Mouse (Mus musculus) heart, adult 18-20 months (tissue): ENCODE results near the gene Cant1. TPM values are rescaled to one million over a fixed set of nuclear protein-coding genes. Genes with fewer than 3 reads are reported as not detected.
"Not testable (repeated sequence)": the region's sequence is repeated elsewhere in the genome, so short reads cannot be mapped to it uniquely, and the experiment has no call there.

Experiments used
- DNase-seq, 2 experiments: peaks; one replicate each; pipeline ENCODE4 v3.0.0; 2021 to 2022; ENCODE audit warnings: mixed read lengths in 1 of 2
- total RNA-seq, 2 experiments: library from RNA; stranded (reverse); gene quantifications; 2 replicates each; pipeline ENCODE4 v1.2.3; 2021

Gene Cant1
- total RNA-seq, 2 experiments from 2014 or later, result 17.5 to 18.6 TPM

GRCm38 (mm10) chr11:118407318-118407910 is 11.5 kb downstream of the Cant1 start:
- DNase-seq, result peak in 1 of 2 experiments; percentile 73

- no peak for DNase-seq
These were observed 12.4 kb downstream of the Cant1 start for GRCm38 (mm10) chr11:118406521-118406920.

DNA sequence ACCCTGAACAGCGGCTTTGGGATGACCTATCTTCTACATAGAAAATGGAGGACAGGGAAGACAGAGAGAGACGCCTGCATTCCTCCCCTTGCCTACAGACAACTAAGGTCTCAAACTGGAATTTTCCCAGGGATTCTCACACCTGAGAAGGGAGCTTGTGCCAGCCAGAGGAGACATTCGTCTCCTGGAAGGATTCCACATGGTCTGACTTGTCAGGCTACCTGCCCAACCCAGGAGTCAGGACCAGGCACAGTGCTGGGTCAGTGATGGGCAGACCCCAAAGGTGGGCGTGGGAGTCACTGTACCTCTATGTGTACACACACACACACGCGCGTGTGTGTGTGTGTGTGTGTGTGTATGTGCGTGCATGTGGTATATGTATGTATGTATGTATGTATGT is 13.6 kb downstream of the Cant1 start:
- DNase-seq, result no peak

DNA sequence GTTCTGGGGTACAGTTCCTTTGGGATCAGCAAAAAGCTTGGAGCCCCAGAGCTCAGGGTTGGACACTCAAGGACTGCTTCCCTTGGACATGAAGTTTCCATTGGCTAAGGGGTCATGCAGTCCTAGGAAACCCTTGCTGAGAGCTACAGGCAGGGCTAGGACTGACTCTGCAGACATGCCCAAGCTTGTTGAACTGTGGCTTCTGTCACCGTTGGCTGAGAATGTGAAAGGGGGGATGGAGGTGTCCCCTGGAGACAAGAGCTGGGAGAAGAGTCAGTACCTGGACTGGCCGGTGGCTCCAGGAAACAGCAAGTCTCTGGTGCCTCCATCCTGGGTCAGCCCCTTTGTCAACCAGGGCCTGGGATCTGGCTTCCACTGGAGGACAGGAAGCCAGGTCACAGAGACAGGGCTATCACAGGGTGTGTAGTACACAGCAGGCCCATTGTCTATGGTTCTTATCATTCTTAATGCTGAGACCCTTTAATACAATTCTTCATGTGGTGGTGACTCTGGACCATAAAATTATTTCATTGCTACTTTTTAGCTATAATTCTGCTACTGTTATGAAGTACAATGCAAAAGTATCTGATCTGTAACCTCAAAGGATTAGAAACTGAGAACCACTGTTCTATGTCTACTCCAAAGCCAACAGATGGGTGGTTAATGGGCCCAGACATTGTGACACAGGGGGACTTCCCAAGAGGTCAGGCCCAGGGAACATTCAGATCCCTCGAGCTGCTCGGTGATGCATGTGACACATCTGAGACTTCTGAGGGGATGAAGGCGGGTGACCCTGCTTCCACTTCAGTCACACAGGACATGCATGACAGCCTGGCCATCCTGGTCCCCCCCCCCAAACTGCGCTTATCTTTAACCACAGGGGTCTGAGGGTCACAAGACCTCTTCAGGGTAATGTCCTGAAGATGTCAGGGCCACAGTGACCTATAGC is 14.7 kb downstream of the Cant1 start:
- DNase-seq, result no peak

GRCm38 (mm10) chr11:118403183-118403582 is 15.7 kb downstream of the Cant1 start:
- no peak for DNase-seq

- DNase-seq, result peak; percentile 76 to 86
These were observed 17.1 kb downstream of the Cant1 start, which contains the start of gene Lgals3bp for GRCm38 (mm10) chr11:118401760-118402280. TSS of gene Lgals3bp (minus strand) at chr11:118402092.

GRCm38 (mm10) chr11:118401195-118401594 is 17.7 kb downstream of the Cant1 start:
- no peak for DNase-seq

DNA sequence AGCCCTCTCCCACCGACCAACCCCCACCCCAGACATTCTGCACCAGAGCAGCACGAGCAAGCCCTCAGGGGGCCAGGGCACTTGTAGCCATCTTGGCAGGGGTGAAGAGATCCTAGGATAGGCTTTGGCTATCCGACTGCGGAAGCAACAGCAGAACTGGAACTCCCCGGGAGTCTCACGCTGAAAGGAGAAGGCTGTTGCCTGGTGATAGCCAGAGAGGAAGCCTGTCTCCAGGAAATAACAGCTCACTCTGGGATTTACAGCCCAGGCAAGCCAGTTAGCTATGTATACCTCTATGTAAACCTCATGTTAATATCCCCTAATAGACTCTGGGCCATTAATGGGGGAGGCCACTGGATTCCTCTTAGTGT is 18.3 kb downstream of the Cant1 start:
- peak; percentile 54 to 75 for DNase-seq

DNA sequence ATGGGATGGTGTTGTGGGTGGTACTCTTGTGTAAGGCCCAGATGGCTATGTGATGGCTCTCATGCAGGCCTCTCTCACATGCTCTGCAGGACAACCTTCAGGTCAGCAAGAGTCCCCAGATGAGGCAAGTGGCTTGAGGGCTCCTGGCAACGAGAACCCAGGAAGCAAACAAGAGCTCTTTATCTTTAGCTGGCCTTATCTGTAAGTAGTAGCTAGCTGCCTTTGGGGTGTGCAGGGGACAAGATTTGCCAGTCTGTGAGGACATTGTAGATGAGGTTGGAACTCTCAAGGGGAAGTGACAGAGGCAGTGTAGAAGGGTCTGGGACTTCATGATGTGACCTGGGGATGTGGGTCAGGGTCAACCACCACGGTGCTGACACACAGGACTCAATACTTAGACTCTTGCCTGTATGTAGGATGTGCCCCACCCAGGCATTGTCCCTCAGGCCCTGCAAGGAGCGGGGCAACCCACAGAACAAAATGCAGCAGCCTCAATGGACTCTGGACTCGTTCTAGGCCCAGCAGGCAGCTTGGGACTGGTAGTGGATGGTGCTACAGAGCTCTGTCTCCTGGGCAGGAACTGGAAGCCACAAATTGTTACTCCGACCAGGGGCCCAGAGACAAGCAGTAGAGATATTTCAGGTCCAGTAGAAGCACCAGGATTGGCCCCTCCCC is 18.9 kb downstream of the Cant1 start:
- DNase-seq, result no peak

- DNase-seq, result no peak
These were observed 20.9 kb downstream of the Cant1 start for GRCm38 (mm10) chr11:118397806-118398530.

DNA sequence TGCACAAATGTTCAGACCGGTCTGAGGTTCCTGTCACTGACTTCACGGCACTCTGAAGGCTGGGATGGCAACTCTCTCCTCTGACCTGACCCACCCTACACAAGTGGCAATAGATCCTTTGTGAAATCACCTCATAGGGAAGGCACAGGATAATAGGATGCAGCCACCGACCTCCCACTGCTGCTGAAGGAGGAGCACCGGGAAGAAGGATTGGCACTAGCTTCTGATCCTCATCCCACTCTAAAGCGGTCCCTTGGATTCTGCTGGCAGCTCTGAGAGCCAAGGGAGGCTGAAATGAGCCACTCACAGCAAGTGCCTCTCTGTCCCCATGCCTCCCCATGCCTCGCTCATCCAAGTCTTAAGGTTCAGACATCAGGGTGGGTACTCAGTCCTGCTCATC is 24.3 kb downstream of the Cant1 start:
- no peak for DNase-seq

DNA sequence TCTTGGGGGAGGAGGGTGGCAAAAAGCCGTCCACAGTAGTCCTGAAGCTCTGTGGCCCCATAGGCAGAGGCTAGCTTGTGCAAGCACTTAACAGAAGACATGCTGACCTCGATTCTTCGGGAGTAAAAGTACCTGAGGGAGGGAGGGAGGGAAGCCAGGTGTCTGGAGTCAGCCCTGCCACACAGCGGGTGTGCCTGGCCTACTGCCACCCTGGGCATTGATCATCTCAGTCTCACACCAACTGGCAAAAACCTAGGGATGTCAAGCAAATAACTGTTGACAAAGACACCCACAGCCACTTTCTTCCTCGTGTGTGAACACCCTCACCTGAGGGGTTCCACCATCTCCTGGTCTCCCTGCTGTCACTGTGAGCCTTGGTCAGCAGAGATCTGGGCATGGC is 24.9 kb downstream of the Cant1 start:
- DNase-seq, result no peak

DNA sequence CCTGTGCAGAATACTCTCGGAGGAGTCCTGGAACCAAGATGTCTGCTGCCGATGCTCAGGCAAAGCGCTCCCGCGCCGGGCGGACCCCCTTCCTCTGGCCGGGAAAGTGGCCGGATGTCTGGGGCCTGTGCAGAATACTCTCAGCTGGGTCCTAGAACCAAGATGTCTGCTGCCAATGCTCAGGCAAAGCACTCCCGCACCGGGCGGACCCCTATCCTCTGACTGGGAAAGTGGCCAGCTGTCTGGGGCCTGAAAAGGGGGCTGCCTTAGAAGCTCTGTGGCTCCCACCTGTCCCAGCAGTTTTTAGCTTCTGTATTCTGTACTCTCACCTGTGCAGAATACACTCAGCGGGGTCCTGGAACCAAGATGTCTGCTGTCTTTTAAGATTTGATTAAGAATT is 31.1 kb downstream of the Cant1 start:
- not testable (repeated sequence) for DNase-seq

- peak; percentile 88 to 97 for DNase-seq
These were observed 39.5 kb downstream of the Cant1 start for GRCm38 (mm10) chr11:118379251-118380009.

- no peak for DNase-seq
These were observed 40.2 kb downstream of the Cant1 start for GRCm38 (mm10) chr11:118378656-118379055.

DNA sequence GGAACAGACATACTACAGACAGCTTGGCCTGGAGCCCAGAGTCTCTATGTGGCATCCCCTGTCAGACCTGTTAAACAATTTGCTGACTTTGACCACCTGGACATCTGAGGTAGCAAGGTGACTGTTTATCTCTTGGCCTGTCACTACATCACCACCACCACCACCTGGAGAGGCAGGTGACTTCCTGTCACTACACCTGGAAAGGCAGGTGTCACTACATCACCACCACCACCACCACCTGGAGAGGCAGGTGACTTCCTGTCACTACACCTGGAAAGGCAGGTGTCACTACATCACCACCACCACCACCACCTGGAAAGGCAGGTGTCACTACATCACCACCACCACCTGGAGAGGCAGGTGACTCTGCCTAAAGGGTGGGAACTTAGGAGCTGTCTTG is 42.6 kb downstream of the Cant1 start:
- not testable (repeated sequence) for DNase-seq

DNA sequence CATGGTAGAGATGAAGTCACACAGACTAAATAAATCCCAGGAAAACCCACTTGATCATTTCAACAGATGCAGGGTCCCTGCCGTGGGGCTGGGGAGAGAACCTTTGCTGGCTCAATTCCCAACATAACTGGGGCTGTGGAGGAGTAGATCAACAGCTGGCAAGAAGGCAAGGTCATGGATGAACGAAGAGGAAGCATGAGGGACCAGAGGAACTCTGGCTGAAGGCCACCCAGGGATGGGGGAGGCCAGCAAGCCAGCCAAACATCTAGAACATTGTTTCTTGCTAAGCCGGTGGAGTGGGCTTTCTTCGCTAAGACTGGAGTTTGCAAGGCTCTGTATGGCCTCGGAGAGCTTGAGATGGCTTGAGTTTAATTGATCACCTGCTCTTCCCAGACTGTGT is 43.0 kb downstream of the Cant1 start:
- no peak for DNase-seq

DNA sequence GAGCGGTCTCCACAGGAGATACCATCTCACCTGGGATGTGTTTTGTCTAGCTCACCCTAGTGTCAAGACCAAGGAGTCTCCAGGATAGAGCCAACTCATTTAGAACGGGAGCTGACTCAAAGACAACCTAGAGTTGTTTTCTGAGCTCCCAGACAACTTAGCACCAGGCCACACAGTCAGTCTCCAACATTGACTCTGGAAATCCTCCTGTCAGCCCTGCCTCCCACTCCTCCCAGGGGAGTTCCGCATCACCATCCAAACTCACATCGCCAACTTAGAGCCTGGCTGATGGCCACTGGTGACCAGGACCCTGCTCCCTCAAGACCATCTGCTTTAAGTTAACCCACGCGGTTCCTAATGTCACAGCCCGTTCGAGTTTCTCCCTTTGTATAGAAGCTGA is 43.4 kb downstream of the Cant1 start:
- DNase-seq, result no peak

- no peak for DNase-seq
These were observed 43.9 kb downstream of the Cant1 start for GRCm38 (mm10) chr11:118375006-118375405.

DNA sequence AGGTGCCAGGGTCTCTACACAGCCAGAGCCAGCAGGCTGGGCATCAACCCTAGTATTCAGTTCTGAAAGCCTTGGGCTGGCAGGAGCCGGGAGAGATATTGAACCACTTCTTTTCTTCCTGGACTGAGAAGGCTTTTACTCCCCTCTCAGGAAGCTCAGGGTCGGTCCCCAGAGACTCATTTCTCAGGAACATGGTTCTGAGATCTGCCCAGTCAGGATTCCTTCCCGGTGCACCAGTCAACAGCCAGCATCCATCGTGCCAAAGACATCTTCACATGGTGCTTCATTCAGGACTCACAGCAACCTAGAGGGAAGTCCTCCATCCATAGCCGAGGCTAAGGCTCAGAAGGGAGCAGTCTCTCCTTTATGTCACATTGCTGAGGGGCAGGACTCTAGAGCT is 44.4 kb downstream of the Cant1 start:
- DNase-seq, result no peak

DNA sequence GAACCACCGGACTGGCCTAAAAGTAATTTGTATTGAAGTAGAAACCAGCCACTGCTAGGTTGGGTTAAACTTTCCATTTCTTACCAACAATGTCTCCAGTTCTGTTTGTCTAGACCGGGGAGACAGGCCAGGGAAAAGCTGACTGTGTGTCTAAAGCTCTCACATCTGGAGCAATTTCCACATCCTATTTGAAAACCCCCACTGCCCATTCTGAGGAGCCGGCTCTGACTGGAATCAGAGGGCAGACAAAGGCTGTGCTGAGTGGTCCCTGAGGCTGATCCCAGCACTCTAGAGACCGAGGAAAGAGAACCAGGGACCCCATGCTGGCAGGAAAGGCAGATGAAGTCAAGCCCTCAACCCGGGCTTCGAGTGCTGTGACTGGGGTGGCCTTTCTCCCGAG is 46.2 kb downstream of the Cant1 start:
- DNase-seq, result no peak
